In the genomic region with DNA sequence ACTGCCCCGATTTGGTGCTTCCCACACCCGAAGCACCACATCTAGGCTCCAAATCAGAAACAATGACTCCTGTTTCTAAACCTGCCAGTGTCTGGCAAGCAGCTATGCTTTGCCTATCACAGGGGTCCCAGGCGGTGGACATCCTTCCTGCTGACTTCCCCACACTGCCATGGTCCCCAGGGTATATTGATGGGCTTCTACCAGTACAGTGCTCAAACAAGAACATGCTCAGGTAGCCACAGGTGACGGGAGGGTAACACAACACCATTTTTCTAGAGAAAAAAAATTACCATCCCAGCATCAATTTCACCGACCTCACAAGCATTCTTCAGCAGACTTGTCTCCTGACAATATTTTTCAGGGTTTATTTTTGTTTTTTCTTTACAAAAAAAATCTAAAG, we compare ENCODE assay signal across 23 mouse cellular contexts.
"Had no signal": no experiment of that assay in that cellular context is flagged by ENCODE, and none has a peak within 500 bp of the region (broad histone marks: within the 10 kb centered on the region; RNA-seq: fewer than 3 reads in every experiment).

No protein-coding gene starts in this region.

- H3K4me2 ChIP-seq: heart, embryonic 12.5 days; hindbrain, embryonic 13.5 days; hindbrain, embryonic 15.5 days; kidney, embryonic 15.5 days; limb, embryonic 13.5 days; limb, embryonic 15.5 days; liver, embryonic 12.5 days had no signal

- DNase-seq: gastrocnemius, postnatal 25 days; heart, postnatal 14 days; heart, postnatal 4 days; kidney, adult 11 months; kidney, adult 9 months; kidney, postnatal 14 days; kidney, postnatal 36 days; layer of hippocampus, adult 9-11 months; layer of hippocampus, postnatal 36 days; left cerebral cortex, postnatal 4 days had no signal

- H3K27me3 ChIP-seq: heart, embryonic 12.5 days; hindbrain, embryonic 13.5 days; hindbrain, embryonic 15.5 days; kidney, embryonic 15.5 days; limb, embryonic 13.5 days; limb, embryonic 15.5 days; liver, embryonic 12.5 days had no signal

- H3K9ac ChIP-seq: heart, embryonic 12.5 days; hindbrain, embryonic 13.5 days; hindbrain, embryonic 15.5 days; kidney, embryonic 15.5 days; limb, embryonic 13.5 days; limb, embryonic 15.5 days; liver, embryonic 12.5 days; liver, embryonic 14.5 days had no signal

- H3K9me3 ChIP-seq: hindbrain, embryonic 15.5 days; limb, embryonic 15.5 days had no signal

- ATAC-seq: hindbrain, postnatal 0 days; intestine, embryonic 16.5 days; liver, embryonic 12.5 days had no signal

- H3K27ac ChIP-seq: heart, embryonic 10.5 days; hindbrain, embryonic 10.5 days; hindbrain, embryonic 13.5 days; hindbrain, embryonic 15.5 days; hindbrain, postnatal 0 days; kidney, embryonic 15.5 days; kidney, postnatal 0 days; limb, embryonic 13.5 days; limb, embryonic 15.5 days; liver, embryonic 12.5 days; liver, embryonic 14.5 days had no signal

- H3K4me3 ChIP-seq: heart, embryonic 10.5 days; heart, embryonic 12.5 days; hindbrain, embryonic 10.5 days; hindbrain, embryonic 13.5 days; hindbrain, embryonic 15.5 days; kidney, embryonic 15.5 days; limb, embryonic 13.5 days; limb, embryonic 15.5 days; liver, embryonic 12.5 days had no signal
